Mouse (Mus musculus) spleen, adult 12 weeks (tissue): ENCODE measurements around the gene Plp2.
A peak's percentile ranks its signal among the peaks of the same experiment; 100 is the strongest.
"Not testable (repeated sequence)": the region's sequence is repeated elsewhere in the genome, so short reads cannot be mapped to it uniquely, and the experiment has no call there.

ENCODE experiments used
- DNase-seq: peaks from one replicate; pipeline ENCODE4 v3.0.0; 2022; ENCODE audit warnings: low spot score

Plp2 gene

DNA sequence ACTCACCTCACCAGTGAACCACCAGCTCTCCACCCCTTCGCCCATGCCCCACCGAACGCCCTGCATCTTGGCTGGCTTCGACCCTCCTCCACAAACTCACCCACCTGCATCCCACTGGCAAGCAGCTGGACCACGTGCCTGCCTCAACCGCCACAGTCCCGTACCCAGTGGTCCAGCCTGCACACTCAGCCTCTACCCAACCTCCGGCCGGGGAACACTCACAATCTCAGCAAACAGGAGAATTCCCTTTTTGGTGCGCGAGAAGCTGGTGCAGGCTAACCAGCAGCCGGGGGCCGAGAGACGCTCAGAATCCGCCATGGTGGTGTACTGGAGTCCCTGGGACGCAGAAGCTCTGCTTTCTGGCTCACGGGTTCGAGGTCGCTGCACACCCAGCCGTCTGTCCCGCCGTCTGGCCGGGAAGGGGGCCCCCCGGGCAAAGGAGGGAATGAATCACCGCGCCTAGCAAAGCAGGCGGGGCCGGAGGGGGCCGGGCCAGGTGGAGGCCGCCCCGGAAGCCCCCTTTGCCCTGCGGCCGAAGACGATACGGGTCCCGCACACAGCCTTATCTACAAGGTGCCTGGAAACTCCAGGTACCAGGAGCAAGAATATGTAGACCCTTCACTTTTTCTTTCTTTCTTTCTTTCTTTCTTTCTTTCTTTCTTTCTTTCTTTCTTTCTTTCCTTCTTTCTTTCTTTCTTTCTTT is at the start of gene Plp2:
TSS of gene Plp2 (minus strand) at position 470 of the 703 bp plus-strand sequence.
- no peak for DNase-seq

DNA sequence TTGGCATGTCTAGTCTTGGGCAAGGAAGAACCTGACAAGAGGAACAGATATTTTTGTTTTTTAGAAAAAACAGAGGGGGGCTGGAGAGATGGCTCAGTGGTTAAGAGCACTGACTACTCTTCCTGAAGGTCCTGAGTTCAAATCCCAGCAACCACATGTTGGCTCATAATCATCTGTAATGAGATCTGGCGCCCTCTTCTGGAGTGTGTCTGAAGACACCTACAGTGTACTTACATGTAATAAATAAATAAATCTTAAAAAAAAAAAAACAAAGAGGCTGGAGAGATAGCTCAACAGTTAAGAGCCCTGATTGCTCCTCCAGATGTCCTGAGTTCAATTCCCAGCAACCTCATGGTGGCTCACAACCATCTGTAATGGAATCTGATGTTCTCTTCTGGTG is 44.9 kb upstream of the Plp2 start:
- DNase-seq, result not testable (repeated sequence)

DNA sequence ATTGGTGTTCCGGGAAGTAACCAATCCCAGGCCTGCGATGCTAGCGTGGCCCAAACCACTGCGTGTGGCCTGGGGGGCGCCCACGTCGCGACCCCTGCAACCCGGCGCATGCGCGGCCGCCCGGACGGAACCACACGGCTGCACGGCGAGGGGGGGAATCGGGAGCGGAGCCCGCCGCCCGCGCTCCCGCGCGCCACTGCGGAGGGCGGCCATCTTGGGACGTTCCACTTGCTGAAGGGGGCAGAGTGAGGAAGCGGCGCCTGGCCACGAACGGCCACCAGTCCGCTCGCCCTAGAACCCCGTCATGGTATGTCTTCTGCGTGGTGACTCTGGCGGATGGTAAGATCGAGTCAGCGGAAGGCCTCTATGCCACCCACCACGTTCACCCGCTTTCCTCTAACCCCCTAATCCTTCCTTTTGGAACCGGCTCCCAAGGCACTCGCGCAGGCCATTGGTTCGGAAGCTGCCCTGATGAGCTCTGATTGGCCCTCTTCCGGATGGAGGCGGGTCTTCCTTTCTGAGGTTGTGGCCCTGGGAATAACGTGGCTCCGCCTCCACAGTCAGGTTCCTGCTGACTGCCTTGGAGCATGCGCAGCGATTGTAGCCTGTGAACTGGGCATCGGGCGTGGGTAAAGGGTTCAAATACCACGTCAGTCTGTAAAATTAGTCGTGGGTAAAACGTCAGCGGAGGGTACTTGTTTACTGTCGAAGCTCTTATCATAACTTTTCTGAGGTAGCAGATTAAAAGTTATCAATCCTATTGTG is 43.1 kb upstream of the Plp2 start, which contains the start of gene Wdr45:
TSS of gene Wdr45 (plus strand) at position 199 of the 765 bp plus-strand sequence.
- DNase-seq, result peak; percentile 84

DNA sequence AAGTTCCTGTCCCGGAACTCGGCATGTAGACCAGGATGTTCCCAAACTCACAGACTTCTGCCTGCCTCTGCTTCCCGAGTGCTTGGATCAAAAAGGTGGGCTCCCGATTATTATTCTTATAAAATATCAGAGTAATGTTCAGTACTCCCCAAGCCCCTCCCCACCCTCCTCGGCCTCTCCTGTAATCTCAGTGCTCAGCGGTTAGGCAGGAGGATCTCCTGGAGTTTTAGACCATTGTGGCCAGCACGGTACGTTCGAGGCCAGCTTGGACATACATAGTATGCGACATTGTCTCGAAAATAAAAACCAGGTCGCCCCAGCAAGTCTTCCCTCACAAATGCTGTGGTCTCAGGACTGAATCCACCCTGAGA is 42.6 kb upstream of the Plp2 start:
- DNase-seq, result not testable (repeated sequence)

DNA sequence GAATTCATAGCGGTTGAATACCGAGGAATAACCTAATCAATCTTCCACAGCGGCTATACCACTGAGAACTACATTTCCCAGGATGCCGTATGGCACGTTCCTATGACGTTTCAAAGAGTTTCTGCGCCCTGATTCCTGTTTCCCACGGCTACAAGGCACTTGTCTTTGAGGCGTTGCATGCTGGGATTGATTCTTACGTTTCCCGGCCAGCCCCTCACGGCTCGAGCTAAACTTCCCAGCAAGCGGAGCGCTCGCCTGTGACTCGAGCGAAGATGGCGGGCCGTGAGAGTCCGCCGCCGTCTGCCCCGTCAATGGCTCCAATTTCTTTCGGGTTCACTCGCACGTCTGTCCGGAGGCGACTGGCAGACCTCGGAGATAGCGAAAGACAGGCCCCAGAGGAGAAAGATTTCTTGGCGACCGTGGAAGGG is 25.8 kb upstream of the Plp2 start, which contains the start of gene Gpkow:
TSS of gene Gpkow (plus strand) at position 178 of the 428 bp plus-strand sequence.
- DNase-seq, result peak; percentile 66

DNA sequence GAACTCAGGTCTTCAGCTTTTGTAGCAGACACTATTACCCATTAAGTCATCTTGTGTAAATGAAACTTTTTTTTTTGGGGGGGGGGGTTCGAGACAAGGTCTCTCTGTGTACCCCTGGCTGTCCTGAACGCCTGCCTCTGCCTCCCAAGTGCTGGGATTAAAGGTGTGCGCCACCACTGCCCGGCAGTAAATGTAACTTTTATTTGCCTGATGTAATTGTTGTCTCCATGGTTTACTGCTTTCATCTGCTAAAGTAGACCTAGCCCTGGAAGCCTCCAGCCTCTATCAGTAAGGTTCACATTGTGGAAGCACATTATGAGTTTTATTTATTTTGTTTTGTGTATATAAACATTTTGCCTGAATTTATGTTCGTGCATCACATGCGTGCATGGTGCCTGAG is 25.3 kb upstream of the Plp2 start:
- DNase-seq, result no peak

DNA sequence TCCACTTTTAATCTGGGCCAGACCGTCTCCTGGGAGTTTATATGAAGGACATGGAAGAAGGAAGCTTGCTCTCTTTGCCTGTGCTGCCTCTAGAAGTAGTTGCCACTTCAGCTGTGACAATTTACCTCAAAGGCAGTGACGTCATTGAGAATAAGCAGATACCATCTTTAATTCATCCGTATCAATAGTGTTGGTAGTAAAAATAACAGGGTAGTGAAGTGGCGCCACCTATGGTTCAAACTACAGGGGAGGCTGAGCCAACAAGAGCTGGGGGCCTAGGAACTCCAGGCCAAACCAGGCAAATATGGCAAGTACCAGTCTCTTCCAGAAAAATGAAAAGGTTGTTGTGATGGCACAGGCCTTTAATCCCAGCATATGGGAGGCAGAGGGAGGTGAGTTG is 21.7 kb upstream of the Plp2 start:
- no peak for DNase-seq

DNA sequence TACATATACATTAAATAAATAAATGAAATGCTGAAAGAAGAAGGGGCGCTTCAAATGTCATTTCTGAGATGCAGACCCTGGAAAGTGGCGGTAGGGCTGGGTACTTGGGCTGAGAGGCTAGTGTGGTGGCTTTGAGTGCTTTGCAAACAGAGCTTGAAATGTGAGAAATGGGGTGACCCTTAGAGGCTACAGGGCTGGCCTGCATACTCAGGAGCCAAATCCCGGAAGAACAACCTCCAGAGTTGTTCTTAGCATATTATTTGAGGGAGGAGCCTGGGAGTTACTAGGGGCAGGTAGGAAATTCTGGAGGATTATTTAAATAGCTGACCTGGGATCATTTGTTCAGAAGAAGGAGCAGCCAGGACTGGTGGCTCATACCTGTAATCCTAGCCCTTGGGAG is 19.3 kb upstream of the Plp2 start:
- no peak for DNase-seq

DNA sequence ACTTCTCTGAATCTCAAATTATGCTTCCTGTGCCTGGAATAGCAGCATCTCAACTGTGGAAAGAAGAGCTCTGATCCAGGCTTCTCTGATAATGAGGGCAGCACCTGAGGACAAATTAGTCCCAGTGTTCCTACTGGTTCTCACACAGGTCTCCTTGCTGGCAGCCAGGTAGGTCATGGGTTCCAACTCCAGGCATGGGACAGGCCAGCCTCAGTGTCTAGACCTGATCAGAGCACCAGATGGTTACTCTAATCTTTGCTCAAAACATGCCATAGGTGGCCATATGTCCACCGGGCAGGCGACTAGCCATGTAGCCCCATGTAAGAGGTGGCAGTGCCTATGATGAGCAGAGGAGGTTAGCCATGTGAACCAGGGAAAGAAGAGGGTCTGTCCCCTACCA is 17.1 kb upstream of the Plp2 start:
- DNase-seq, result no peak

DNA sequence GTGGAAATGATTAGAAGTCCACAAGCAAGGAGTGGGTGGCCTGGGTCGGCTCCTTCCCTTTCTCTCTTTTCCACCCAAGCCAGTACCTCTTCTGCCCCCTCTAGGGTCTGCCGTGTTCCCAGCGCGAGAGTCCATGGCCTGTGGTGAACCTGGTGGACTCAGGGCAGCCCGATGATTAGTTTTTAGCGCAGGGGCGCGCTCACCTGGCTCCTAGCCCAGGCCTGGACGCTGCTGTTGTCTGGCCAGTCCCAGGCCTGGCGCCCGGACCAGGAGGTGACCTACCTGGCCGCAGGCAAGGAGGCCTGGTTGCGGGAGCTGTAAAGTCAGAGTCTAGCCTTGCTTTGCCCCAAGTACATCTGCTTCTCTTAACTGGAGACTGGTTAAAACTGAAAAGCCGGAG is 9.7 kb upstream of the Plp2 start, which contains the start of gene Magix:
TSS of gene Magix (minus strand) at position 388 of the 400 bp plus-strand sequence.
- DNase-seq, result no peak

DNA sequence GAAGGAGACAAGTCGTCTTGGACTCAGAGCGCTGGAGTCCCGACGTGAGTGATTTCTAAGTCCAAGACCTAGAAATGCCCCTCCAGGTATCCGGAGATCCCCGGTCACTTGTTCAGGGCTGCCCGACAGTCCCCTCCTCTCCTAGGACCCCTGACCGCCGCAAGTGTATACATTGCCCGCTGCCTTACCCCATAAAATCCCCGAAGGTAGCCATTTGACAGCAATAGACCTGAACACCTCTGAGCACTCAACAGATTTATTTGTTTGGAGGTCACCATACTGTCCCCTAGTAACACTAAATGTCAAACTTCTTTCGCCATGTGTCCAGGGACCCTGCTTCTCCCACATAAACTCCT is 8.8 kb upstream of the Plp2 start:
- no peak for DNase-seq

DNA sequence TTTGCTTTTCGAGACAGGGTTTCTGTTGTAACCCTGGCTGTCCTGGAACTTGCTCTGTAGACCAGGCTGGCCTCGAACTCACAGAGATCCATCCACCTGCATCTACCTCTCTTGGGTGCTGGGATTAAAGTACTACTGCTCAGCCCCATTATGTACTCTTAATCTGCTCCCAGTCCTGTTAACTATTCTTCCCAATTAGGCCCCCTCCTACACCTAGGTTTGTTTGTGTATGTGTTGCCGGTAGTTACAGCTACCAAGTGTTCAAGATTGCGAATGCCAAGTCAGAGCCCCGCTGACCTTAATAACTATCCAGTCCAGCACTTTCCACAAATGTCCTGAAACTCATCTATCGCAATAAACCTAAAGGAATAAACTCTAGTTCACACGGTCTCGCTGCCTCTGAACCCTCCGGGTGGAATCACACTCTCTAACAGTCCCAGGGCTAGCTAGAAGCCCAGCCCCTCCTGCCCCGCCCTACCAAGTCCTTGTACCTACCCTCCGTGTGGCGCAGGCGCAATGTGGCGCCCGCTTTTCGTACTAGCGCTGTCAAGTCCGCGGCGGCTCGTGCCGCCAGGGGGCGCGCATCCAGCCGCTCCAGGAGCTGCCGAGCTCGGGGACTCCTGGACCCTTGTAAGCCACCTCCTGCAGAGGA is 8.3 kb upstream of the Plp2 start:
- DNase-seq, result peak; percentile 77

DNA sequence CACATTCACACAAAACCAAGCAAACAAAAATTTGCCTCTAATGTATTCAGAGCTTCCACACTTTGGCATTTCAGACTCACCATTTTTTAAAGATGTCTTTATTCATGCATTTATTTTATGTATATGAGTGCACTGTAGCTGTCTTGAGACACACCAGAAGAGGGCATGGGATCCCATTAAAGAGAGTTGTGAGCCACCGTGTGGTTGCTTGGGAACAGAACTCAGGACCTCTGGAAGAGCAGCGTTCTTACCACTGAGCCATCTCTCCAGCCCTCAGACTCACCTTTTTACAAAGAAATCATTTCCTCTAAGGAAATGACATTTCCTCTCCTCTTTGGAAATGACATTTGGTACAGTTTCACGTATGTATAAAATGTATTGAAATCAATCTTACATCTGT is 7.8 kb upstream of the Plp2 start:
- DNase-seq, result no peak

DNA sequence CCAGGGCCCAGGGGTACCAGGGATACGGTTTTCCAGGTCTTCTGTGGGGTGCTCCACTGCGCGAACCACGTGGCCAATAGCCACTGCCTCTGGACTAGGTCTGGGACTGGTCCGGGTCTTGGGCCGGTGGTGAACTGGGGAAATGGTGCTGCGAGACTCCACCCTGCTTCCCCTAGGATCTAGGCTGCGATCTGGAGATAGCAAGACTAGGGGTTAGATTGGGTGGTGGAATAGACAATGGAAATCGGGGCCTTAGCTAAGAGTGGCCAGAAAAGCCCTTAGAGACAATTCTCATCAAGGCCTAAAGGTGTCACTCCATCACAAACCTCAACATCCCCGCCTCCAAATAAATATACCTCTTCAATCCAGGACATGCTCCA is 3.8 kb upstream of the Plp2 start:
- no peak for DNase-seq

DNA sequence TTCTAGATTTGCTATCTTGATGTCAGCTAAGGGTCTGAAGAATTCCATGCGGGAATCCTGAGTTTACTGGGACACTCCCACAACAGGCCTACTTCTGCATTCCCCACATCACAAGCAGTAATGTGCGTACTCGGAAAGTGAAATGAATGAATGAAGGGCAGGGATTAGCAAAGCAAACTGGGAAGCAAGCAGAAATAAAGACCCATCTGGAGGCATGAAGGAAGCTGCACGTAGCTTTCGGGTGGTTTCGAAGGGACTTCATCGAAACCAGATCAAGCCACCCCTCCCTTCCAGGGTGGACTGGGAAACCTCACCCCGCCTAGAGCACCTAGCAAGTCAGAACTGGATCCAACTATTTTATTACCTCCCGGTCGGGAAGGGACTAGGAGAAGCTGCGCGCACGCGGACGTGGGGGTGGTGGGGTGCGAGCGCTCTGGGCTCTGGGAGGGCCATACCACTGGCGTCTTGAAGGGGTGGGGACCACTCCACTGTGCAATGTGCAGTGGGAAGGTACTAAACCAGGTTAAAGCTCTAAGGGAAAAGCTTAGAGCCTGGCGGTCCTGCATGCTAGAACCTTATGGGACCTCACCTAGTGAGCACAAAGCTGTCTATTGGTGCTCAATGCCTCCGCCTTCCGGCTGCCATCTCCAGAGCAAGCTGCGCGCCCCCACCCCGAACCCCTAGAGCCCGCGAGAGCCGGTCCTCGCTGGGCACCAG is 3.3 kb upstream of the Plp2 start:
- no peak for DNase-seq

DNA sequence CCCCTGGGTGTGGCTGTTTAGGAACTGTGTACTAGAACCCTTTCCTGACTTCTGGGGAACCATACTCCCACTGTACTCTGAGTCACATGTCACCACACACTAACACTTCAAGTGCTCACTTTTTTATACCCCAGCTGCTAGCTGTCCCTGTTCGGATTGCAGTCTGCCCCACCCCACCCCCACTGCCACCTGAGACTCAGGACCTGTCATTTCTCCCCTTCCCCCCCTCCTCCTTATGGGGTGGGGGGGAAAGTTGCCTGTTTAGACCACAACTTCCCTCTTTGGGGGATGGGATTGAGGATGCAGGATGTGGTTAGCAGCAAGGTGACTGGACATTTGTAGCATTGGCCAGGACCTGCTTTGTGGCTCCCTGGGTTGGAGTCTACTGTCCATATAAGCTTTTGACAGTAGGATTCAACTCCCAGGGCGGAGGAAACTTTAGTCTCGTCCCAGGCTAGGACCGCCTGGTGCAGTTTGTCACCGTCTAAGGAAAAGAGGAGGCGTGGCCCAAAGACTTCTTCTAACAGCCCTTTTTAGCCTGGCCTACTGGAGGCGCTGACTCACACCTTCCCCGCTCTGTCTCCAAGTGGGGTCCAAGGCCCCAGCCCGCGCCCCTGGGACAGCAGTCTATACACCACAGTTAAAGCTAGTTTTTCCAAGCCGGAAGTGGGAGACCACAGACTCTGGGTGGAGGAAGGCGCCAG is 2.5 kb upstream of the Plp2 start:
- no peak for DNase-seq

DNA sequence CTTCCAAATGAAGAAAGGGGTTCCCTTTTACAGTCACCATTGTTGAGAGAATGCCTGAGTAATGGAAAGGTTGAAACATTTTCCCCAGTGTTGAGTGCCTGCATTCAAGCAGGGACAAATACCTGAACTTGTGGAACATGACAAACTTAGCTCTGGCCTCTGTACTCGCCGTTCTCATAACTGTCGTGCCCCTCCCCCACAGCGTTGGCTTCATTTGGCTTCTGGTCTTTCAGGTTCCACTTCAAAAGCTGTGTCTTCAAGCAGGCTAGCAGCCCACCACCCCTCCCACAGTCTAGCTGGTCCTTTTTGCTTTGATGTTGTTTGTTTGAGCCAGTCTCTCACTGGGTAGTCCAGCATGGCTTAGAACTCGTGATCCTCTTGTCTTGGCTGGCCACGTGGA is 1.5 kb upstream of the Plp2 start:
- no peak for DNase-seq

DNA sequence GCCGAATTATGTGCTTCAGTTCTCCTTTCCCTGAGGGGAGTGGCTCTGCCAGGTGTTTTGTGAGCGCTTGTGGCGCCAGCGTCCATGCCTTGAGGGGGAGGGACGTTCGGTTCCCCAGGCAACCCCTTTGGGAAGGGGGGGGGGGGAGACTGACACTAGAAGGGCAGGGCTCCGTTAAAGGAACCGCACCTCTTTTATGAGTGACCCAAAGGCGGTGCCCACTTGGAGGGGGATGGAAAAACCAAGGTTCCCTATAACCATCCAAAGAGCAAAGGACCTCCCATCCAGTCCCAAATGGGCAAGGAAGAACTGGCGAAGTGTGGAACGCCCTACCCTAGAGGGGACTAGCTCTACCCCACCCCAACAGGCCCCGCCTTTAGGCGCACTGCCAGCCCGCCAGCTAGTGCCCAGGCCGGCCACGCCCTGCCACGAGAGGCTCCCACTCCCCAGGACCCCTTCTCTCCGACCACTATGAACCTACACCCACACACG is 754 bp downstream of the Plp2 start:
- DNase-seq, result peak; percentile 51

DNA sequence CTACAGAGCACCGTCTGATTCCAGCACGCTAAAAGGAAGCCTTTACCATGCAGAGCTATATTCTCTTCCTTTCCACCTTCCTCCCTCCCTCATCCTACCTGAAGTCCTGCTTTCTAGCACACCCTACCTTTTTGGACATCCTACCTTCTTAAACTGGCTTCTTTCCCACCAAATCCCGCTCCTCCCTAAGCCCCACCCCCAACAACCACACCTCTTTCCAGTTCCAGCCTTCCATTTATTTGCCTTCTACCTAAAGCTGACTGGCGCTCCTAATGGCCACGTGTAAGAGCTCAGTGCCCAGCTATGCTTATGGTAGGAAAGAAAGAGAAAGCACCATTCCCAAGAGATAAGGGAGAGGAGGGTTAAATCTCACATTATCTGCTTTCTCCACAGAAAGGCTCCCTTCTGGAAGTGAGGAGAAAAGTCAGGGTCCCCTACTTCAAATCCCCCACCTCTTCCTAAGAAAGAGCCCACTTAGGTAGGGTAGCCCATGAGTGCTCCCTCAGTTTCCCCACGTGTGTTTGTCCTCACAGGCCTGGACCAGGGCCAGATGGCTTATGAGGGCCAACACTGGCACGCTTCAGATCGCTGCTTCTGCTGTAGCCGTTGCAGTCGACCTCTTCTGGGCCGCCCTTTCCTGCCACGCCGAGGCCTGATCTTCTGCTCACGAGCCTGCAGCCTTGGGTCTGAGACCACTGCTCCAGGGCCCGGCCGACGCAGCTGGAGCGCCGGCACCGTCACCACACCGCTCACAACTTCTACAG is 5.3 kb downstream of the Plp2 start:
- no peak for DNase-seq

DNA sequence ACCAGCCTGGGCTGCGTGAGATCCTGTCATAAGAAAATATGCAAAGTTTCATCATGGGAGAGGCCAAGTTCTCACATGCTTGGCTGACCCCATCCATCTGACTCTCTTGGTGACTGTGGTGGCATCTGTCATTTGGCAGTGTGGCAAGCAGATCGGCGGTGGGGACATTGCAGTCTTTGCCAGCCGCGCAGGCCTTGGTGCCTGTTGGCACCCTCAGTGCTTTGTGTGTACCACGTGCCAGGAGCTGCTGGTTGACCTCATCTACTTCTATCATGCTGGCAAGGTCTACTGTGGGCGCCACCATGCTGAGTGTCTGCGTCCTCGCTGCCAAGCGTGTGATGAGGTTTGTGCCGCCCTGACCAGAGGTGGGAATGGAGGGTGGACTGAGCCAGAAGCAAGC is 6.4 kb downstream of the Plp2 start:
- no peak for DNase-seq

DNA sequence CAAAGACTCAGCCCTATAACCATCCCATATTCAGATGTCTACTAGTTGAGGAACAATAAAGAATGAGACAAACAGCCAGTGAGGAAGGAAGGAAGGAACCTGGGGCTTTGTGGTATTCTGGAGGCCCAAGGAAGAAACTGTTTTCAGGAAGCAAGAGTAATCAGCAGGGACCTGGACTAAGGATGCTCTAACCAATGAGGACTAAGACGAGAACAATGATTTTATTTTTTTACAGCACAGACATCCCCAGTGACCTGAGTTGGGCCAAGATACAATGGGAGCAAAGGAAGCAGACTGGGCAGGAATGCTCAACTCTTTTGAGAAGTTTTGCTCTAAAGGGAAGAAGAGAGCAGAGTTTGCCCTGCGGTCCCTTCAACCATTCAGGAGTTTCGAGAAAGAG is 8.3 kb downstream of the Plp2 start:
- DNase-seq, result no peak
